Mouse (Mus musculus) heart, embryonic 16.5 days (tissue): ENCODE measurements at regions not wholly inside any gene's neighbourhood (a gene's known extent, or its start where the extent isn't known, plus 50 kb on each side); places are given as distances from the start of the nearest gene placed in this dataset.

ENCODE experiments used
- ATAC-seq: fragments of 200-750 bp; cut with Nextera tagmentation; replicated peaks from 2 replicates; pipeline ENCODE4 v1.8.0; 2017; ENCODE audit warnings: moderate number of reproducible peaks; ENCODE audit not compliant: insufficient read depth, low FRiP score; ENCODE audit errors: extremely low read depth
- H3K27ac ChIP-seq: fragments of 300-500 bp; sonication (generic); 2 replicates; pipeline ENCODE4 v1.5.1; 2014; ENCODE audit warnings: mild to moderate bottlenecking, low read length, control low read depth, moderate library complexity
- H3K27me3 ChIP-seq: fragments of 300-500 bp; sonication (generic); 2 replicates; pipeline ENCODE4 v1.6.1; 2014; ENCODE audit warnings: low read length, mixed read lengths; ENCODE audit not compliant: control insufficient read depth, insufficient read depth
- H3K36me3 ChIP-seq: fragments of 300-500 bp; sonication (generic); 2 replicates; pipeline ENCODE4 v1.6.1; 2014; ENCODE audit not compliant: control insufficient read depth, insufficient read depth
- H3K4me1 ChIP-seq: fragments of 300-500 bp; sonication (generic); 2 replicates; pipeline ENCODE4 v1.6.1; 2014; ENCODE audit warnings: low read length, mixed read lengths; ENCODE audit not compliant: control insufficient read depth, insufficient read depth
- H3K4me2 ChIP-seq: fragments of 300-500 bp; sonication (generic); 2 replicates; pipeline ENCODE4 v1.6.1; 2014; ENCODE audit warnings: low read depth, mild to moderate bottlenecking, control low read depth, low read length
- H3K4me3 ChIP-seq: fragments of 300-500 bp; sonication (generic); 2 replicates; pipeline ENCODE4 v1.5.1; 2014; ENCODE audit warnings: mild to moderate bottlenecking, control low read depth, low read length
- H3K9ac ChIP-seq: fragments of 300-500 bp; sonication (generic); 2 replicates; pipeline ENCODE4 v1.6.1; 2014; ENCODE audit warnings: low read length, control low read depth
- H3K9me3 ChIP-seq: fragments of 300-500 bp; sonication (generic); replicated peaks from 2 replicates; pipeline ENCODE4 v1.6.1; 2016; ENCODE audit warnings: low read length; ENCODE audit not compliant: control insufficient read depth
- WGBS: fragments of 180-500 bp; shearing (Covaris S2); extraction: QIAGEN DNeasy Blood & Tissue Kit; methylation state at CpG from one replicate; pipeline ENCODE4 v1.1.7; 2014; 5-methylcytosine and 5-hydroxymethylcytosine counted together

DNA sequence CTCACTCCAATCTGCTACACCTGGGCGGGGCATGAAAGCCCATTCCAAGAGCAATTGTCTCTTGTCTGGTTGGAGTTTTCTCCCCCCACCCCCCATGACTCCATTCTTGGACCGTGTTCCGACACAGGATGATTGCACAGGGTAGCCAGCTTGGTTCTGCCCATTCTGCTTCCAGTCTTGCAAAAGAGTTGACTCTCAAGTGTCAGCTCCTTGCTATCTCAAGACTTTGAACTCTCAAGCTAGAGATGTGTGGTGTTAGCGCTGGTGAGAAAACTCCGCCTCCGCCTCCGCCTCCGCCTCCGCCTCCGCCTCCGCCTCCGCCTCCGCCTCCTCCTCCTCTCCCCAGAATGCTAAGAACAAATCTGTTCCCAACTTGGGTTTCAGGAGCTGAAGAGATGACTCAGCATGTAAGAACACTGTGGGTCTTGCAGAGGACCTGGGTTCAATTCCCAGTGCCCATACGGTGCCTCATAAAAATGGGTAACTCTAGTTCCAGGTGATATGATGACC is 135.1 kb downstream of the Bcat1 start:
- H3K4me1 ChIP-seq, result no peaks in the 10 kb centered on the region
- ATAC-seq, result no peak
- no peaks in the 10 kb centered on the region for H3K36me3 ChIP-seq
- no peak overlapping the region for H3K4me3 ChIP-seq
- no peak overlapping the region for H3K9ac ChIP-seq
- WGBS, result 90% methylated on average over 14 of the region's 14 CpGs
- H3K4me2 ChIP-seq, result no peak overlapping the region
- H3K9me3 ChIP-seq, result no peaks in the 10 kb centered on the region
- H3K27ac ChIP-seq, result no peak overlapping the region
- H3K27me3 ChIP-seq, result no peaks in the 10 kb centered on the region

- H3K9me3 ChIP-seq, result no peaks in the 10 kb centered on the region
- no peak overlapping the region for H3K4me2 ChIP-seq
- H3K27me3 ChIP-seq, result no peaks in the 10 kb centered on the region
- no peaks in the 10 kb centered on the region for H3K4me1 ChIP-seq
- no peaks in the 10 kb centered on the region for H3K36me3 ChIP-seq
- no peak overlapping the region for H3K9ac ChIP-seq
- no peak overlapping the region for H3K27ac ChIP-seq
- H3K4me3 ChIP-seq, result no peak overlapping the region
- no peak for ATAC-seq
- WGBS, result 78% methylated on average over 12 of the region's 12 CpGs
Measured at GRCm38 (mm10) chr6:144938613-144939236, 137.3 kb downstream of the Bcat1 start.

GRCm38 (mm10) chr6:144937211-144937610 is 138.8 kb downstream of the Bcat1 start:
- no peak overlapping the region for H3K4me2 ChIP-seq
- 67% methylated on average over 7 of the region's 7 CpGs for whole genome bisulfite sequencing
- H3K4me3 ChIP-seq, result no peak overlapping the region
- H3K9ac ChIP-seq, result no peak overlapping the region
- H3K4me1 ChIP-seq, result no peaks in the 10 kb centered on the region
- no peaks in the 10 kb centered on the region for H3K36me3 ChIP-seq
- ATAC-seq, result no peak
- H3K27ac ChIP-seq, result no peak overlapping the region
- peaks cover 4% of the 10 kb centered on the region for H3K9me3 ChIP-seq
- H3K27me3 ChIP-seq, result no peaks in the 10 kb centered on the region

GRCm38 (mm10) chr6:144933722-144934235 is 142.2 kb downstream of the Bcat1 start:
- ATAC-seq, result no peak
- Histone ChIP-seq H3K36me3 (no peaks in the 10 kb centered on the region), H3K9ac (no peak overlapping the region), H3K9me3 (peaks cover 4% of the 10 kb centered on the region), H3K4me2 (no peak overlapping the region), H3K27me3 (no peaks in the 10 kb centered on the region), H3K27ac (no peak overlapping the region), H3K4me3 (no peak overlapping the region), H3K4me1 (no peaks in the 10 kb centered on the region)
- WGBS, result 75% methylated on average over 6 of the region's 6 CpGs

GRCm38 (mm10) chr6:144932402-144932801 is 143.6 kb downstream of the Bcat1 start:
- no peaks in the 10 kb centered on the region for H3K4me1 ChIP-seq
- no peak overlapping the region for H3K9ac ChIP-seq
- no peaks in the 10 kb centered on the region for H3K27me3 ChIP-seq
- no peak overlapping the region for H3K27ac ChIP-seq
- H3K4me3 ChIP-seq, result no peak overlapping the region
- no peaks in the 10 kb centered on the region for H3K36me3 ChIP-seq
- H3K9me3 ChIP-seq, result peaks cover 4% of the 10 kb centered on the region
- H3K4me2 ChIP-seq, result no peak overlapping the region
- no peak for ATAC-seq
- 77% methylated on average over 7 of the region's 7 CpGs for WGBS

DNA sequence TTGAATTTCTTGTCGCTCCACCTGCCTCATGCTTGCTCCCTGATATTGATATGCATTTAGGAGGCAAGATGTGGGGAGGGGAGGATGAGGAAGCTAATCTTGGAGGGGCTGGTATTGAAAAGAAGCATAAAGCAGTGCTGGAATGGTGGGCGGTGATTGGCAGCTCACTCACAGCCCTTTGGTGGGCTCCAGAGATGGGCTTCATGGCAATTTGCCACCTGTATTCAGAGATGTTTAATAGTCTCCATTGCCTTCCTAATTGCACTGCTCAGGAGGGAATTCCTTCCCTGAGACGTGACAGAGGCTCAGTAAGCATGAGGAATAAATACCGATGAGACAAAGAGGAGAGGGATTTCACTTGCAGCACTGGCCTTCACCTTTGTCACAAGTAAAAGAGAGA is 146.0 kb downstream of the Bcat1 start:
- H3K9ac ChIP-seq, result no peak overlapping the region
- 79% methylated on average over 4 of the region's 4 CpGs for WGBS
- H3K27ac ChIP-seq, result no peak overlapping the region
- no peak overlapping the region for H3K4me2 ChIP-seq
- H3K4me1 ChIP-seq, result no peaks in the 10 kb centered on the region
- no peak overlapping the region for H3K4me3 ChIP-seq
- H3K36me3 ChIP-seq, result no peaks in the 10 kb centered on the region
- H3K27me3 ChIP-seq, result no peaks in the 10 kb centered on the region
- ATAC-seq, result no peak
- H3K9me3 ChIP-seq, result peaks cover 4% of the 10 kb centered on the region

DNA sequence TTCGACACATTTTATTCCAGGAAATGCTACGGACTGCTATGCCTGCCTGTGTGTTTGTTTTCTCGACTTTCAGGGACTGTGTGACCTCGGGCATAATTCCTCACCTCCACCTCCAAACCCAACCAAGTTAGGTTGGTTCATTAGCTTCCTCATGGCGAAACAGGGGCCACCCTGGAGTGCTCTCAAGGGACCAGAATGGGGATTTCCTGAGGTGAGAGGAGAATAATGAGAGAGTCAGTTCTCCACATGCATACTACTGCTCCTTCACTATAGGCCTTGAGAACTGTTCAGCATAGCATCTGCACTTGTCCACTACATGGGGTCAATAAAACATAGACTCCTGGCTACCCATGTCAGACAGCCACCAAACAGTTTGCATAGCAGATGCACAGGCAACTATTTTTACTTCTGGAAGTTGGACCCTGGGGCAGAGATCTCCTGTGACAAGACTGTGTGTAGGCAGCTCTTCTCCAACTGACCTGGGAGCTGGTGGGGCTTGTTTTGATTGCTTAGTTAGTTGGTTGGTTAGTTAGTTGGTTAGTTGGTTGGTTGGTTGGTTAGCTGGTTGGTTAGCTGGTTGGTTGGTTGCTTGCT is 146.6 kb downstream of the Bcat1 start:
- H3K27me3 ChIP-seq, result no peaks in the 10 kb centered on the region
- H3K4me3 ChIP-seq, result no peak overlapping the region
- H3K27ac ChIP-seq, result no peak overlapping the region
- no peaks in the 10 kb centered on the region for H3K36me3 ChIP-seq
- no peak overlapping the region for H3K9ac ChIP-seq
- H3K4me2 ChIP-seq, result no peak overlapping the region
- no peaks in the 10 kb centered on the region for H3K4me1 ChIP-seq
- H3K9me3 ChIP-seq, result peaks cover 4% of the 10 kb centered on the region
- ATAC-seq, result no peak
- WGBS, result 66% methylated on average over 5 of the region's 5 CpGs

GRCm38 (mm10) chr6:144927599-144927998 is 145.8 kb upstream of the Sox5 start:
- H3K36me3 ChIP-seq, result no peaks in the 10 kb centered on the region
- H3K4me3 ChIP-seq, result no peak overlapping the region
- H3K27ac ChIP-seq, result no peak overlapping the region
- H3K9me3 ChIP-seq, result peaks cover 3% of the 10 kb centered on the region
- 50% methylated on average over 6 of the region's 6 CpGs for WGBS
- no peaks in the 10 kb centered on the region for H3K27me3 ChIP-seq
- no peak for ATAC-seq
- H3K4me2 ChIP-seq, result no peak overlapping the region
- H3K4me1 ChIP-seq, result no peaks in the 10 kb centered on the region
- no peak overlapping the region for H3K9ac ChIP-seq

- no peaks in the 10 kb centered on the region for H3K36me3 ChIP-seq
- 0 out of 2 replicates have a peak, but pooled peaks cover 5% of the 10 kb centered on the region for H3K4me1 ChIP-seq
- no peaks in the 10 kb centered on the region for H3K27me3 ChIP-seq
- no peak overlapping the region for H3K4me2 ChIP-seq
- H3K9ac ChIP-seq, result no peak overlapping the region
- H3K9me3 ChIP-seq, result no peaks in the 10 kb centered on the region
- WGBS, result 81% methylated on average over 3 of the region's 3 CpGs
- no peak overlapping the region for H3K4me3 ChIP-seq
- ATAC-seq, result no peak
- no peak overlapping the region for H3K27ac ChIP-seq
Measured at GRCm38 (mm10) chr6:144922762-144923161, 141.0 kb upstream of the Sox5 start.
